Mouse (Mus musculus): ENCODE measurements around the gene Olfr1404.
"Not testable (repeated sequence)": the region's sequence is repeated elsewhere in the genome, so short reads cannot be mapped to it uniquely, and the experiment has no call there.

Gene Olfr1404

GRCm38 (mm10) chr1:173212092-173212491, at the start of gene Olfr1404:
Gene Olfr1404, plus strand, starts transcription at chr1:173212392.
- DNase-seq (ENCODE audit: low spot score in 2 of 2): no peak

DNA sequence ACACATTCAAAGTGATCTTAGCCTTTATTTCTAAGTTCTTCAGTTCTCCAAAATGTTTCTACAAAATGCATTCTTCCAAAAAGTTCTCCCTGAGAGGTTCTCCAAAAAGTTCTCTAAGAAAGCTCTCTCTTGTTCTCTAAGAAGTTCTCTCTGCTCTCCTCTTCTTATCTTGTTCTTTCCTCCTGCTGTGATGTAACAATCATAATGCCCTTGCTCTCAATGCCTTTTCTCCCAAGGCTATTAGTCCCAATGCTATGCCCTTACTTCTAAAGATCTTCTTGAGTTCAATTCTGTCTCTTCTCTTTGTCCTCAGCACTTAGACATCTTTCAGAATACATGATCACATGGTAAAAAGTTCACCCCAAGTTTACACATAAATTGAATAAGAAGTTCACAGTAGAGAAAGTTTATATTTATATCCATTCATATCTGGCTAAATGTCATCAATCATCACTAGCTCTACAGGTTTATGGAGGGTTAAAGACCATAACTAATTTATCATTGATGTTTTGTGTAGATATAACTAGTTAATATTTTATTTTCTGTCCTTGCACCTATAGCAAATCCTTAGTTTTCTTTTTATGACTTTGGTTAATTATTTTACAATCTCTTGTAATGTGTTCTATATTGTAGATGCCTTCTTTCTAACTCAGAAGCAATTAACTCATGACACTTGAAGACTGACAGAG, 37.9 kb upstream of the Olfr1404 start:
- DNase-seq (ENCODE audit: low spot score in 2 of 2): no peak

DNA sequence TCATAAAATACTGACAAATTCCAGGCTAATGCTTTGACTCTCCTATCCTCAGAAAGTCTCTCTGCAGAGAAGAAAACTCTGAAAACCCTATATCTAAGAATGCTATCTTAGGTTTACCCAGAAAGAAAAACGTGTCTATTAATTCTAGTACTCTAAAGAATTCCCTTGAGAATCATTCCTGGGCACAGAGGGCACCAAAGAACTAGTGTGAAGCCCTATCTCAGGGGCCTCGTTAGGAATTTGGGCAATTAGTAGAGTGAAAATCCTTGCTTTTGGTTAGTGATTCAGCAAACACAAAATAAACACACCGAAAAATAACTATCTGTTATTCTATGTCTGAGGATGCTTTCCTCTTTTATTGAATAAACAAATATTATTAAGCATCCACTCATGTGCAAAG, 21.7 kb upstream of the Olfr1404 start, which contains the start of gene Olfr1406:
Gene Olfr1406 (minus strand): TSS at position 101 of the 400 bp plus-strand sequence.
- no peak for DNase-seq (ENCODE audit: low spot score in 2 of 2)

GRCm38 (mm10) chr1:173192059-173192458, 20.1 kb upstream of the Olfr1404 start:
- no peak for DNase-seq (ENCODE audit: low spot score in 2 of 2)

DNA sequence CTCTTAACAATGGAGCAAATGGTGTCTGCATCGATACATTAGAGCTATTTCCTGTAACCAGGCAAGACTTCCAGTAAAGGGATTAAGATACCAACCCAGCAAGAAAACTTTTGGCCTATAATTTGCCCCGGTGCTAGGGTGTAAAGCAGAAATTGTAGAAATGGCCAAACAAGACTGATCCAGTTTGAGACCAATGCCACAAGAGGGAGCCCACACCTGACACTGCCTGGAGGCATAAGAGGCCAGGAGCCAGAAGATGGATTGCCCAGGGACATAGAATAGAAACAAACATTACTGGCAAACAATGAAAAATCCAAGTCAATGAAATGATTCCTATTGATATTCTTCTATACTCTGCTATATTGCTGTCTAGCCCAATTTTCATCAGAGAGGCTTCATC, 15.8 kb upstream of the Olfr1404 start:
- DNase-seq (ENCODE audit: low spot score in 2 of 2): no peak

DNA sequence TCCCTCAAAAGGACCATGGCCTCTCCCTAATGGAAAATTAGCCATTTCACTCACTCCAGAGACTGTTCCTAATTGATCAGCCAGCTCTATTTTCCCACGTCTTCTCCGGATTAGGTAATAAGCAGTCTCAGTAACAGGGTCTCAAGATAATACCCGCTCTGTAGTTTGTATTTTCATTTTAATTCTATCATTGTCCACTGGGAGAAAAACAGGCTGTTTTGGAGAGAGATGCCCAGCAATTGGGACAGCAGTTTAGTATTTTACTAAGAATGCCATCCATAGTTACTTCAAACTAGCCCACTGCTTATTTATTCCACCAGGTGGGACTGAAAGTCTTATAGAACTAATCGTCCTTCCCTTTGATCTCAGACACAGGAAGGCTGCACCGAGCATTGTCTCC, 14.7 kb upstream of the Olfr1404 start, which contains the start of gene Olfr218:
Gene Olfr218 (plus strand): TSS at position 301 of the 400 bp plus-strand sequence.
- no peak for DNase-seq (ENCODE audit: low spot score in 2 of 2)

DNA sequence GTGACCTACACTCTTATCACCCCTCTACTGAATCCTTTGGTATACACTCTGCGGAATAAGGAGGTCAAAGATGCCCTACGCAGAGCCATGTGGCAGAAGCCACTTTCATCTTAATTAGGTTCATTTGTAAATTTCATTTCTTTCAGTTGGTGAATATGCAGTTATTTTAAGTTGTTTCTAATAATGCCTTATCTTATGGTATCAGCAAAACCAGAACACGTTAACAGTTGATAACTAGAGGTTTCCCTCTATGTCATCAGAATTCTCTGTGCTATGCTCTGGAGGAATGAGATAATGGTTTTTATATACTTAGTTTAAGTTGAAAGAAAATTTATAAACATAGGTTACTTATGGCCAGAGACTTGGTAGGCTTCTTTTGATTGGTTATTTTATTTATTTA, 4.3 kb downstream of the Olfr1404 start:
- DNase-seq (ENCODE audit: low spot score in 2 of 2): no peak

DNA sequence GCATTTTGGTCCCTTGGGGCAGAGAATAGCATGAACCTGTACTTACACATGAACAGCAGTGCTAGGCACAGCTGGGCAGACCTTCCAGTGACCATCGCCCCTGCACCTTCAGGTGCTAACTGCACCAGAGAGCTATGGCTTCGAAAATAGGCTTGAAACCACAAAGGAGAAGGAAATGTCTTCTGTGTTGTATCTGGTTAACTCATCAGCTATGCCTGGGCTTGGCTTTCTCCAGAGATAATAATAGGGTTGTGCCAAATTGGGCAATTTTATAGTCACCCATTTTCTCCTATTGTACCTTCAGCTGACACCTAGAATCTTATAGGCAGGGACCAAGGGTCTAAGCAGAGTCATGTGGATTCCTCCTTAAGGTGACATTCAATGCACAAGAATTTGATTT, 14.9 kb downstream of the Olfr1404 start, which contains the start of gene Fcer1a:
Gene Fcer1a (minus strand): TSS at position 134 of the 400 bp plus-strand sequence.
- DNase-seq (ENCODE audit: low spot score in 2 of 2): no peak

- DNase-seq (ENCODE audit: low spot score in 2 of 2): not testable (repeated sequence)
These were observed 24.8 kb downstream of the Olfr1404 start for GRCm38 (mm10) chr1:173237004-173237403.

- no peak for DNase-seq (ENCODE audit: low spot score in 2 of 2)
These were observed 37.7 kb downstream of the Olfr1404 start for GRCm38 (mm10) chr1:173249888-173250287.

DNA sequence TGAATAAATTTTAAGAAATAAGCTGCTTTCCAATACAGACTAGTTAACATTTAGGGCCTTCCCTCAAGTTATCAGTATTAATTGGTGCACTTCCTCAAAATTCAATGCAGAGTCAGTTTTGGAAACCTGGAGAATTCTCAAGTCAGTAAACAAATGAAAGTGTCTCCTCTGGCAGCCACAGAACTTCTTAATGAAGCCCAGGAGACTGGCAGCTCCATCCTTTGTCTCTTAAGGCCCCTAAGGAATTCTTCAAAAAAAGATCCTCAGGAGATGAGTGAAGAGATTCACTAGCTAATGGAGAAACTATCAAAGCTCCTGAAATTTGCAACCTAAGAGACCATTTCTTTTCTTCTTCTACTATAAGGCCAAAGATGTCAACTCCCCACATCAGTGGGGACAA, 53.5 kb downstream of the Olfr1404 start, which contains the start of gene Olfr418:
Gene Olfr418 (plus strand): TSS at position 301 of the 400 bp plus-strand sequence.
- no peak for DNase-seq (ENCODE audit: low spot score in 2 of 2)
